Mouse (Mus musculus): ENCODE data around the gene U2af2.
A peak's percentile ranks its signal among the peaks of the same experiment; 100 is the strongest.

- TF ChIP-seq CTCF (IDR thresholded peaks at IDR 0.05; ENCODE audit: borderline replicate concordance, control insufficient read depth, extremely low read depth, insufficient read depth, low read length, poor library complexity) (peak; percentile 45; the same call in 1 of the 2 replicates), POLR2A (IDR thresholded peaks at IDR 0.05; ENCODE audit: control insufficient read depth, extremely low read depth, insufficient read depth, low read length, poor library complexity) (no peak)
Measured at GRCm38 (mm10) chr7:5060239-5060731, 1.7 kb upstream of the U2af2 start.
